Mouse (Mus musculus) liver, embryonic 14.5 days (tissue): ENCODE results near the gene Ccna2. TPM values are rescaled to one million over a fixed set of nuclear protein-coding genes. Genes with fewer than 3 reads are reported as not detected.

Experiments used
- ATAC-seq: fragments of 200-750 bp; cut with Nextera tagmentation; 2 replicates; pipeline ENCODE4 v1.8.0; 2017; ENCODE audit warnings: moderate number of reproducible peaks, mild to moderate bottlenecking, moderate library complexity; ENCODE audit not compliant: insufficient read depth
- DNase-seq, 3 experiments: peaks; one replicate each; pipeline ENCODE4 v3.0.0-alpha.2; 2012 to 2013; ENCODE audit warnings: low read depth in 3 of 3, low spot score in 3 of 3
- H3K27ac ChIP-seq: fragments of 300-500 bp; sonication (generic); 2 replicates; pipeline ENCODE4 v1.5.1; 2014; ENCODE audit warnings: moderate library complexity, mild to moderate bottlenecking, control low read depth, inconsistent platforms
- H3K27me3 ChIP-seq: fragments of 300-500 bp; sonication (generic); 2 replicates; pipeline ENCODE4 v1.6.1; 2014; ENCODE audit warnings: mild to moderate bottlenecking, low read length, moderate library complexity; ENCODE audit not compliant: control insufficient read depth, insufficient read depth
- H3K36me3 ChIP-seq: fragments of 300-500 bp; sonication (generic); replicated peaks from 2 replicates; pipeline ENCODE4 v1.6.1; 2014; ENCODE audit warnings: low read depth; ENCODE audit not compliant: control insufficient read depth, insufficient read depth
- H3K4me1 ChIP-seq, 2 experiments: fragments of 200-500 bp in 1 of 2; fragments of 300-500 bp in 1 of 2; sonication (generic) in 1 of 2; replicated peaks; 2 replicates each; pipeline ENCODE4 v1.6.1; 2012 to 2014; ENCODE audit warnings: antibody characterized with exemption in 1 of 2, inconsistent platforms in 1 of 2, low read length in 1 of 2; ENCODE audit not compliant: control insufficient read depth in 2 of 2, insufficient read depth in 2 of 2
- H3K4me2 ChIP-seq: fragments of 300-500 bp; sonication (generic); 2 replicates; pipeline ENCODE4 v1.6.1; 2014; ENCODE audit warnings: low read depth, mild to moderate bottlenecking, control low read depth, moderate library complexity
- H3K4me3 ChIP-seq, 2 experiments: fragments of 200-500 bp in 1 of 2; fragments of 300-500 bp in 1 of 2; sonication (generic) in 1 of 2; 2 replicates each; pipeline ENCODE4 v1.5.1; 2012 to 2014; ENCODE audit warnings: low read depth in 2 of 2, low read length in 2 of 2, mild to moderate bottlenecking in 2 of 2, control low read depth in 1 of 2, inconsistent platforms in 1 of 2, moderate library complexity in 1 of 2; ENCODE audit not compliant: insufficient read depth in 1 of 2
- H3K9ac ChIP-seq: fragments of 300-500 bp; sonication (generic); replicated peaks from 2 replicates; pipeline ENCODE4 v1.6.1; 2014; ENCODE audit warnings: mild to moderate bottlenecking, control low read depth, moderate library complexity
- H3K9me3 ChIP-seq: fragments of 300-500 bp; sonication (generic); 2 replicates; pipeline ENCODE4 v1.6.1; 2016; ENCODE audit warnings: low read length, mixed read lengths; ENCODE audit not compliant: control insufficient read depth
- CTCF ChIP-seq: IDR thresholded peaks from 2 replicates; pipeline ENCODE4 v1.5.1; 2016; ENCODE audit warnings: antibody characterized with exemption, low read depth, control low read depth
- EP300 ChIP-seq: IDR thresholded peaks from 2 replicates; pipeline ENCODE4 v1.6.1; 2016; ENCODE audit warnings: antibody characterized with exemption, low read depth
- WGBS: fragments of 180-500 bp; shearing (Covaris S2); extraction: QIAGEN DNeasy Blood & Tissue Kit; methylation state at CpG from one replicate; pipeline ENCODE4 v1.1.7; 2014; ENCODE audit not compliant: insufficient replicate concordance; 5-methylcytosine and 5-hydroxymethylcytosine counted together
- polyA plus RNA-seq, 2 experiments: library from polyadenylated mRNA; depleted of rRNA in 1 of 2; stranded (reverse) in 1 of 2; unstranded in 1 of 2; fragments of >200 nt; fragmentation: Nextera tagmentation in 1 of 2; extraction: Ambion mirVana in 1 of 2; gene quantifications; 2 replicates each; pipeline versions ENCODE4 v1.2.1 to v1.2.3; 2012 to 2014

The Ccna2 gene
- polyA plus RNA-seq, 2 experiments, result 155 to 295 TPM

DNA sequence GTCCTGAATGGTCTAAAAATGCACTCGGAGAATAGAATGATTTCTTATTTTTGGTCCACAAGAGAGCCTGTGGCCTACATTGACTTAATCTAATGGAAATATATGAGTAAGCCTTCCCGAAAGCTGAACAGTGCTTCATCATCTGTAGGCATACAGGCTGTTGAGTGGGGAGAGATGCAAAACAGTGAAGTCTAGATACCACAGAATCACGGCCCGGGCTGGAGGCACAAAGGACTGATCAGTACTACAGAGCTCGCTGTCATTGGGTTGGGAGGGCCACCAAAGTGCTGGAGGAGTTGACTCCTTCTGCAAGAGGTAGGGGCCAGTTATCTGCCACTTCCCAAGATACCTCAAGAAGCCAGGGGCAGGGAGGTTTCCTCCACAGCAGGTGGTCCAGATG, 41.2 kb downstream of the Ccna2 start:
- Histone ChIP-seq H3K36me3 (no peaks in the 10 kb centered on the region), H3K27me3 (no peaks in the 10 kb centered on the region)
- TF ChIP-seq EP300 (no peak), CTCF (no peak)

GRCm38 (mm10) chr3:36530345-36530744, 41.6 kb downstream of the Ccna2 start:
- no peaks in the 10 kb centered on the region for H3K9me3 ChIP-seq
- H3K36me3 ChIP-seq, result no peaks in the 10 kb centered on the region
- peaks cover 0 to 7% of the 10 kb centered on the region in 2 experiments; a peak in 1 of 4 replicates for H3K4me1 ChIP-seq
- H3K27me3 ChIP-seq, result no peaks in the 10 kb centered on the region
- no peak overlapping the region for H3K9ac ChIP-seq
- no peak overlapping the region for H3K4me3 ChIP-seq
- H3K27ac ChIP-seq, result no peak overlapping the region
- ATAC-seq, result no peak
- TF ChIP-seq EP300 (no peak), CTCF (no peak)
- no peak overlapping the region for H3K4me2 ChIP-seq
- no peak for DNase-seq
- 54% methylated on average over 6 of the region's 6 CpGs for WGBS

More for the DNA sequence above, 41.2 kb downstream of the Ccna2 start:
- ATAC-seq, result no peak
- no peak overlapping the region for H3K4me2 ChIP-seq
- DNase-seq, result no peak
- H3K9me3 ChIP-seq, result no peaks in the 10 kb centered on the region
- no peak overlapping the region for H3K4me3 ChIP-seq
- H3K27ac ChIP-seq, result no peak overlapping the region
- H3K9ac ChIP-seq, result no peak overlapping the region
- 61% methylated on average over 5 of the region's 5 CpGs for WGBS
- peaks cover 0 to 7% of the 10 kb centered on the region in 2 experiments; a peak in 1 of 4 replicates for H3K4me1 ChIP-seq

GRCm38 (mm10) chr3:36524466-36524865, 47.5 kb downstream of the Ccna2 start:
- no peaks in the 10 kb centered on the region for H3K4me1 ChIP-seq
- no peak overlapping the region for H3K4me3 ChIP-seq
- H3K36me3 ChIP-seq, result no peaks in the 10 kb centered on the region
- ATAC-seq (no peak), DNase-seq (no peak)
- no peak for TF ChIP-seq EP300
- no peak for TF ChIP-seq CTCF
- no peaks in the 10 kb centered on the region for H3K9me3 ChIP-seq
- H3K9ac ChIP-seq, result no peak overlapping the region
- H3K4me2 ChIP-seq, result no peak overlapping the region
- no peak overlapping the region for H3K27ac ChIP-seq
- H3K27me3 ChIP-seq, result peaks cover 16% of the 10 kb centered on the region
- WGBS, result 52% methylated on average over 3 of the region's 3 CpGs

GRCm38 (mm10) chr3:36522137-36522536, 49.8 kb downstream of the Ccna2 start:
- no peaks in the 10 kb centered on the region for H3K9me3 ChIP-seq
- TF ChIP-seq EP300 (no peak), CTCF (no peak)
- DNase-seq (no peak), ATAC-seq (no peak)
- no peak overlapping the region for H3K4me3 ChIP-seq
- no peaks in the 10 kb centered on the region for H3K36me3 ChIP-seq
- no peak overlapping the region for H3K4me2 ChIP-seq
- H3K27me3 ChIP-seq, result peaks cover 16% of the 10 kb centered on the region
- no peak overlapping the region for H3K9ac ChIP-seq
- no peaks in the 10 kb centered on the region for H3K4me1 ChIP-seq
- no peak overlapping the region for H3K27ac ChIP-seq
- WGBS, result 15% methylated on average over 4 of the region's 4 CpGs

DNA sequence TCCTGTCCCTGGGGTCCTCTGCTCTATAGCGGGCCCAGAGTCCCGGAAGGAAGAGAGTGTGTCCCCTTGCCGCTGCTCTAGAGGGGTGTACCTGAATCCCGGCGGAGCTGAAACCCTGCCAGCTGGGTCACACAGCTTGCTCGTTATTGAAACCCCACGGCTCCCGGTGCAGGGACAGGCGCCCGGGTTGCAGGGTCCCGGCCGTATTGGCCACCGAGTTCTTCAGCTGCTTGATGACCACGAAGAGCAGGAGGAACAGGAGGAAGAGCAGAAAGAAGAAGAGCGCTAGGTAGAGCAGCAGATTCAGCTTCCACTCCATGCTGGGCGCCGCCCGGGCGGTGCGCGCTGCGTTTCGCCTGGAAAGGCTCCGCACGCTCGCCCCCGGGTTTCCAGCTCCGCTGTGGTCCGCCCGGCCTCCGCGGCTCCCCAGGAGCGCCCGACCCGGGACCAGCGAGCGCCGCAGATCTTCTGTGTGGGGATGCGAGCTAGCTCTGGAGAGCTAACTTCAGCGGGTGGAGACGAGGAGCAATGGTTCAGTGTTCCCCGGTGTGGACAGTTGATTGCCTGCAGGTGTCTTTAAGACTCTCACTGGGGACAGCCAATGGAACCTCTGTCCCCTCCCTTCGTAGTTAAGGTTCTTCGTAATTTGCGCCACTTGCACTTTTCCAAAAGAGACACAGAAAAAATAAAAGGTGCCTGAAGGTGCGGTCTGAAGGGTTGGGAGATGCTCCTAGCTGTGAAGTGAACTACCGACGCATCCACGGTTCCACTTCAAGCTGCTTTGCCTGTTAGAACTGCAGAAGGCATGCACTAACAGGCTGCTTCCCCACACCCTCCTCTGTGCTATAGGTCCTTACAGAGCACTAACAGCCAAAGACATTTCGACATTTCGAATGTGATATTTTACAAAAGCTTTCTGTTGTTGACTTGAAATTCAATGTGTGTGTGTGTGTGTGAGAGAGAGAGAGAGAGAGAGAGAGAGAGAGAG, 50.6 kb downstream of the Ccna2 start, which contains the start of gene Gm11549:
Gene Gm11549, minus strand, starts transcription at position 741 of the 988 bp plus-strand sequence.
- Histone ChIP-seq H3K4me3 (peak within 1 kb of the TSS; percentile 26 to 29; a peak in 3 of 4 replicates), H3K27me3 (peaks cover 16% of the 10 kb centered on the region), H3K27ac (no peak within 1 kb of the TSS), H3K4me1 (no peaks in the 10 kb centered on the region), H3K9ac (no peak within 1 kb of the TSS), H3K36me3 (no peaks in the 10 kb centered on the region), H3K4me2 (peak within 1 kb of the TSS; percentile 38), H3K9me3 (no peaks in the 10 kb centered on the region)
- no peak for ATAC-seq
- no peak for TF ChIP-seq CTCF
- TF ChIP-seq EP300, result no peak
- 3% methylated on average over 51 of the region's 51 CpGs for WGBS
- DNase-seq, result no peak
